Mouse (Mus musculus): ENCODE data around the gene Nfya. TPM values are rescaled to one million over a fixed set of nuclear protein-coding genes. Genes with fewer than 3 reads are reported as not detected.
A peak's percentile ranks its signal among the peaks of the same experiment; 100 is the strongest.

Nfya gene
- polyA plus RNA-seq (2015; fragmentation: Nextera tagmentation; extraction: Ambion mirVana), result 15.8 and 17.8 TPM in 2 replicates

- Histone ChIP-seq H3K4me1 (peaks cover 28% of the 10 kb centered on the region), H3K9me3 (replicated peaks) (no peaks in the 10 kb centered on the region), H3K36me3 (peaks cover 17% of the 10 kb centered on the region), H3K4me2 (peak within 1 kb of the TSS; percentile 77), H3K9ac (peak within 1 kb of the TSS; percentile 86), H3K4me3 (replicated peaks) (peak within 1 kb of the TSS; percentile 72), H3K27me3 (no peaks in the 10 kb centered on the region), H3K27ac (peak within 1 kb of the TSS; percentile 100)
- ATAC-seq (replicated peaks; ENCODE audit: low FRiP score), result peak; percentile 97
- under 1% methylated on average over 84 of the region's 84 CpGs for WGBS
Measured at GRCm38 (mm10) chr17:48409380-48410298, at the start of gene Nfya, which contains the start of gene Oard1. TSS of gene Nfya (minus strand) at chr17:48409906. TSS of gene Oard1 (plus strand) at chr17:48410014.

GRCm38 (mm10) chr17:48457971-48458653 is 48.4 kb upstream of the Nfya start:
- H3K4me2 ChIP-seq, result no peak overlapping the region; the same call in 1 of the 2 replicates
- no peak overlapping the region for H3K4me3 ChIP-seq (replicated peaks)
- no peak overlapping the region for H3K27ac ChIP-seq
- no peaks in the 10 kb centered on the region for H3K27me3 ChIP-seq
- H3K9ac ChIP-seq, result no peak overlapping the region
- no peaks in the 10 kb centered on the region for H3K9me3 ChIP-seq (replicated peaks)
- ATAC-seq (replicated peaks; ENCODE audit: low FRiP score), result no peak
- H3K36me3 ChIP-seq, result no peaks in the 10 kb centered on the region
- 46% methylated on average over 13 of the region's 13 CpGs for WGBS
- peaks cover 11% of the 10 kb centered on the region; the same call in 1 of the 2 replicates for H3K4me1 ChIP-seq

- Histone ChIP-seq H3K36me3 (no peaks in the 10 kb centered on the region), H3K27me3 (no peaks in the 10 kb centered on the region), H3K9ac (no peak overlapping the region), H3K27ac (peak overlapping the region; percentile 64), H3K9me3 (replicated peaks) (no peaks in the 10 kb centered on the region), H3K4me2 (no peak overlapping the region), H3K4me3 (replicated peaks) (no peak overlapping the region), H3K4me1 (peaks cover 23% of the 10 kb centered on the region)
- ATAC-seq (replicated peaks; ENCODE audit: low FRiP score), result peak; percentile 70
- WGBS, result 70% methylated on average over 2 of the region's 2 CpGs
Measured at GRCm38 (mm10) chr17:48455955-48456354, 46.2 kb upstream of the Nfya start.

- ATAC-seq (replicated peaks; ENCODE audit: low FRiP score), result no peak; the same call in 1 of the 2 replicates
- Histone ChIP-seq H3K27me3 (no peaks in the 10 kb centered on the region), H3K4me2 (peak within 1 kb of the TSS; percentile 20; the same call in 1 of the 2 replicates), H3K4me1 (peaks cover 23% of the 10 kb centered on the region), H3K4me3 (replicated peaks) (peak within 1 kb of the TSS; percentile 14; the same call in 1 of the 2 replicates), H3K9ac (no peak within 1 kb of the TSS), H3K27ac (peak within 1 kb of the TSS; percentile 64), H3K36me3 (no peaks in the 10 kb centered on the region), H3K9me3 (replicated peaks) (no peaks in the 10 kb centered on the region)
- WGBS, result 59% methylated on average over 11 of the region's 11 CpGs
Measured at GRCm38 (mm10) chr17:48454688-48455087, 45.0 kb upstream of the Nfya start, which contains the start of gene Unc5cl. TSS of gene Unc5cl (plus strand) at chr17:48454901.

- Histone ChIP-seq H3K9me3 (replicated peaks) (no peaks in the 10 kb centered on the region), H3K4me1 (peaks cover 23% of the 10 kb centered on the region), H3K4me2 (0 out of 2 replicates have a peak overlapping the region, but pooled peaks have one; percentile 20), H3K27me3 (no peaks in the 10 kb centered on the region), H3K9ac (no peak overlapping the region), H3K4me3 (replicated peaks) (no peak overlapping the region), H3K27ac (no peak overlapping the region), H3K36me3 (no peaks in the 10 kb centered on the region)
- 63% methylated on average over 7 of the region's 7 CpGs for WGBS
- no peak for ATAC-seq (replicated peaks; ENCODE audit: low FRiP score)
Measured at GRCm38 (mm10) chr17:48454190-48454589, 44.5 kb upstream of the Nfya start.

- H3K27ac ChIP-seq, result no peak overlapping the region
- no peaks in the 10 kb centered on the region for H3K36me3 ChIP-seq
- no peaks in the 10 kb centered on the region for H3K27me3 ChIP-seq
- WGBS, result 78% methylated on average over 7 of the region's 7 CpGs
- no peak overlapping the region for H3K4me2 ChIP-seq
- H3K4me1 ChIP-seq, result peaks cover 23% of the 10 kb centered on the region
- no peak for ATAC-seq (replicated peaks; ENCODE audit: low FRiP score)
- H3K4me3 ChIP-seq (replicated peaks), result no peak overlapping the region
- H3K9me3 ChIP-seq (replicated peaks), result no peaks in the 10 kb centered on the region
- no peak overlapping the region for H3K9ac ChIP-seq
Measured at GRCm38 (mm10) chr17:48453489-48453888, 43.8 kb upstream of the Nfya start.

GRCm38 (mm10) chr17:48451753-48452444 is 42.2 kb upstream of the Nfya start:
- 0 out of 2 replicates have a peak overlapping the region, but pooled peaks have one; percentile 39 for H3K27ac ChIP-seq
- no peaks in the 10 kb centered on the region for H3K27me3 ChIP-seq
- WGBS, result 67% methylated on average over 9 of the region's 9 CpGs
- no peak overlapping the region for H3K9ac ChIP-seq
- H3K9me3 ChIP-seq (replicated peaks), result no peaks in the 10 kb centered on the region
- H3K4me3 ChIP-seq (replicated peaks), result no peak overlapping the region
- no peak overlapping the region for H3K4me2 ChIP-seq
- H3K4me1 ChIP-seq, result peaks cover 18% of the 10 kb centered on the region
- no peaks in the 10 kb centered on the region for H3K36me3 ChIP-seq
- ATAC-seq (replicated peaks; ENCODE audit: low FRiP score), result no peak

GRCm38 (mm10) chr17:48451353-48451675 is 41.6 kb upstream of the Nfya start, which contains the start of gene Tspo2:
TSS of gene Tspo2 (minus strand) at chr17:48451522.
- ATAC-seq (replicated peaks; ENCODE audit: low FRiP score), result peak; percentile 50; the same call in 1 of the 2 replicates
- H3K9me3 ChIP-seq (replicated peaks), result no peaks in the 10 kb centered on the region

GRCm38 (mm10) chr17:48450666-48451352 is 41.1 kb upstream of the Nfya start:
- ATAC-seq (replicated peaks; ENCODE audit: low FRiP score), result peak; percentile 53; the same call in 1 of the 2 replicates
- Histone ChIP-seq H3K9me3 (replicated peaks) (no peaks in the 10 kb centered on the region), H3K27me3 (no peaks in the 10 kb centered on the region), H3K9ac (no peak overlapping the region), H3K4me1 (peaks cover 15% of the 10 kb centered on the region), H3K36me3 (no peaks in the 10 kb centered on the region), H3K4me2 (no peak overlapping the region), H3K4me3 (replicated peaks) (no peak overlapping the region), H3K27ac (no peak overlapping the region)
- WGBS, result 80% methylated on average over 13 of the region's 13 CpGs

More at GRCm38 (mm10) chr17:48451353-48451675, 41.6 kb upstream of the Nfya start, which contains the start of gene Tspo2:
- Histone ChIP-seq H3K27me3 (no peaks in the 10 kb centered on the region), H3K4me2 (no peak within 1 kb of the TSS), H3K4me1 (peaks cover 18% of the 10 kb centered on the region), H3K4me3 (replicated peaks) (no peak within 1 kb of the TSS), H3K36me3 (no peaks in the 10 kb centered on the region), H3K9ac (no peak within 1 kb of the TSS), H3K27ac (0 out of 2 replicates have a peak within 1 kb of the TSS, but pooled peaks have one; percentile 39)
- WGBS, result 44% methylated on average over 7 of the region's 7 CpGs

GRCm38 (mm10) chr17:48447675-48448074 is 38.0 kb upstream of the Nfya start:
- ATAC-seq (replicated peaks; ENCODE audit: low FRiP score), result no peak
- Histone ChIP-seq H3K4me1 (peaks cover 23% of the 10 kb centered on the region), H3K4me3 (replicated peaks) (no peak overlapping the region), H3K9ac (no peak overlapping the region), H3K27me3 (no peaks in the 10 kb centered on the region), H3K4me2 (no peak overlapping the region), H3K27ac (no peak overlapping the region), H3K9me3 (replicated peaks) (no peaks in the 10 kb centered on the region), H3K36me3 (no peaks in the 10 kb centered on the region)
- 78% methylated on average over 8 of the region's 8 CpGs for WGBS

All from kidney, embryonic 15.5 days (tissue).